In the genomic region with DNA sequence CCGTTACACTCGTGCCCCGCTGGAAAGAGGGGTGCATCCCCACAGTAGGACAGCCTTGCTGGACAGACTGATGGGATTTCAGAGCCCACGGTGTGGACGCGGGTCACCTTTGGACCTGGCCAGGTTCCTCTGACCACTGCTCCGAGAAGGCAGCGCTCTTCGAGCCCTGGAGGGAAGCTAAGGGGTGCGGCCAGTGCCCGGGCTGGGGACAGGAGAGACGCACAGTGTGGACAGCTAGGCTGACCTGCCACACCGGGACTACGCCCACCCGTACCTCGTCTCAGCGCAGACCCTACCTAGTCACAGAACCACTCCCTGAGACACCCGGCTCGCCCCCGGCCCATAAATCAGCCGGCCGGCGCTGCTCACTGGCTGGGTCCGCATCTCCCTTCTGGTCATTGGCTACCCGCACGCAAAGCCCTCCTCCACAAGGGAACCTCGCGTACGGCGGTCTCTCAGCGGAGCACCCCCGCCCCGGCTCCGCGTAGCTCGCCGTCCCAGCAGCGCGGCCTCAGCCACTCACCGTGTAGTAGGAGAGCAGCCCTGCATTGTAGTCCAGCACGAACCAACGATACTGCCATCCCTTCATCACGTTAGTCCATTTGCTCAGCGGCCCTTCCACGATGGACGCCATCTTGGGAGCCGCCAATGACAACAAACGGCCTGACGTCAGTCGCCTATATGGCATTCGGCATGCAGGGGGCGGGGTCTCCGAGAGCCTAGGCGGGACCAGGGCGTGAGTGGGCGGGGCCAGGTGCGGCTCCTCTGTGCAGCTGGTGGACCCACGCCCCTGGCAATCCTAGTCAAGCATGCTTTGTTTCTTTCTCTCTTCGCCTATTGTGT, we compare ENCODE assay signal across 8 mouse cellular contexts. TPM values are rescaled to one million over a fixed set of nuclear protein-coding genes. Genes with fewer than 3 reads are reported as not detected.
DNase-seq lines count a peak whose midpoint lies in the region; ATAC-seq lines count a peak whose summit lies in the region.

A gene (minus strand): TSS at position 691 of the 843 bp plus-strand sequence.

- peak within 1 kb of the TSS; percentile 90 for H3K4me3 ChIP-seq in hindbrain, embryonic 16.5 days (ENCODE audit: low read length)
- peak within 1 kb of the TSS; percentile 95 for H3K4me3 ChIP-seq in macrophage (ENCODE audit: inconsistent target)

- H3K79me2 ChIP-seq in macrophage (ENCODE audit: inconsistent target): peaks cover 47% of the 10 kb centered on the region

- H3K9me3 ChIP-seq in hindbrain, embryonic 16.5 days (ENCODE audit: control insufficient read depth, low read length): no peaks in the 10 kb centered on the region

- H3K27ac ChIP-seq in hindbrain, embryonic 16.5 days (ENCODE audit: low read depth, low read length): peak within 1 kb of the TSS; percentile 98
- peak within 1 kb of the TSS; percentile 78 for H3K27ac ChIP-seq in macrophage

- peak; percentile 98 for ATAC-seq in hindbrain, embryonic 16.5 days

- peaks cover 8% of the 10 kb centered on the region for H3K4me1 ChIP-seq in hindbrain, embryonic 16.5 days (ENCODE audit: control insufficient read depth, insufficient read depth, low read depth, low read length)

- no peaks in the 10 kb centered on the region for H3K27me3 ChIP-seq in hindbrain, embryonic 16.5 days (replicated peaks; ENCODE audit: control insufficient read depth, insufficient read depth, low read length)

- under 1% methylated on average over 58 of the region's 59 CpGs for WGBS in hindbrain, embryonic 16.5 days
- under 1% methylated on average over 52 of the region's 59 CpGs for WGBS in macrophage (ENCODE audit: missing documents)

- peak; percentile 94 for DNase-seq in WW6 (ENCODE audit: low read depth, low spot score)
- peak; percentile 98 for DNase-seq in cerebellum, postnatal 4 days (ENCODE audit: low spot score in 2 of 2)
- peak; percentile 98 for DNase-seq in gastrocnemius, adult 18-20 months (ENCODE audit: low spot score)
- DNase-seq in left cerebral cortex, adult 18-20 months (ENCODE audit: low spot score in 2 of 2): peak; percentile 98
- DNase-seq in right cerebral cortex, adult 18-20 months: peak; percentile 97
- peak; percentile 87 for DNase-seq in urinary bladder, postnatal 10 days (ENCODE audit: low spot score)

- no peaks in the 10 kb centered on the region; the same call in 1 of the 2 replicates for H3K36me3 ChIP-seq in hindbrain, embryonic 16.5 days (ENCODE audit: control insufficient read depth, insufficient read depth, low read length)
- H3K36me3 ChIP-seq in macrophage (ENCODE audit: inconsistent target): no peaks in the 10 kb centered on the region

- peak within 1 kb of the TSS; percentile 86 for H3K9ac ChIP-seq in hindbrain, embryonic 16.5 days (ENCODE audit: low read depth, low read length)

- peak within 1 kb of the TSS; percentile 90 for H3K4me2 ChIP-seq in hindbrain, embryonic 16.5 days (ENCODE audit: low read length)

RNA-seq across cellular contexts. Expression of the gene that starts here (rescaled TPM):
- total RNA-seq in gastrocnemius, adult 18-20 months (2021): 100 to 1,000 TPM in 1 of 2 experiments, 10 to 100 TPM in 1; 91.6 to 107 TPM
- 72.2 and 75.8 TPM in 2 replicates for polyA plus RNA-seq in hindbrain, embryonic 16.5 days (2015; fragmentation: Nextera tagmentation; extraction: Ambion mirVana)
- 10 to 100 TPM; 57.1 to 58.7 TPM for total RNA-seq in left cerebral cortex, adult 18-20 months (2021)
- total RNA-seq in macrophage (2018; cell fraction: chromatin; rRNA removed): 100 to 1,000 TPM in 24 of 26 experiments, 10 to 100 TPM in 2; 73.1 to 423 (median 185) TPM
- 100 to 1,000 TPM in 10 of 26 experiments, 10 to 100 TPM in 16; 73.7 to 137 (median 94.2) TPM for total RNA-seq in macrophage (2018; cell fraction: cytosol; rRNA removed)
- total RNA-seq in macrophage (2018; cell fraction: nucleus; rRNA removed): 100 to 1,000 TPM in 12 of 26 experiments, 10 to 100 TPM in 14; 61.9 to 259 (median 96.0) TPM
- 110 to 146 TPM (median 123 TPM) in 3 replicates for polyA plus RNA-seq in macrophage (2018)

Comparison
In these comparisons a context has a peak if more than half of its experiments do, and no peak if none do; other contexts are left out.
1. Peak in every context shown above with its lines: DNase-seq, ATAC-seq, H3K4me3 ChIP-seq and H3K27ac ChIP-seq.